Mouse (Mus musculus) thymus, postnatal 25 days (tissue): ENCODE results near the gene Dcn.

Source experiments
- DNase-seq: peaks from one replicate; pipeline ENCODE4 v3.0.0; 2022

Gene Dcn

DNA sequence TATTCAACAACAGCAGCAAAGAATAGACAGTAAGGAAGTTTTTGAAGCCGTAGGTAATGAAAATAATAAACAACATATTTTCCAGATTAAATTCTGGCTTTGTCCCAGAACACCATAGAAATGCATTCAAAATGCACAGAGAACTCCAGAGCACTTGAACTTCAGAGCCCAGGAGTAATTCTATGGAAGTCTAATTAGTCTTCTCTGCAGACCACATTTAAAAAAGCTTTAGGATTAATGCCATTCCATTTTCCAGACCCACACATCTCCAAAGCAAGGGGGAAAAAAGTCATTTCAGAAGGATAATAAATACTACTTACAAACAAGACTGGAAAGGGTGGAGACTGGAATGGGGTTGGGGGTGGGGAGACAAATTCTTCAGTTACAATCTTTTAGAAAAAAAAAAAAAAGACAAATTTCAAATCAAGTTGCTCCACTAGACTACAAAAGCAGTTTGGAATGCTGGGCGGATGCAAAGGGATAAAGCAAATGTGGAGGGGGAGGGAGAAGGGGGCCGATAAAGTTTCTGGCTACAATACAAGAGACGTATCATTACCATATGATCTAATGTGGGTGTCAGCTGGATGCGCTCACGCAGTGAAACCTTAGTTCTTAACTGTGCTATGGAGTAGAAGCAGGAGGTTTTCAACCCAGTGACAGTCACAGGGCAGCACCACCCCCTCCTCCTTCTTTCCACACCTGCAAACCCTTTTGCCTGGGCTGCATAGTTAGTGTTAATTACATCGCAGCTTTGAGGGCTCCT is at the start of gene Dcn:
Gene Dcn, plus strand, starts transcription at position 606 of the 763 bp plus-strand sequence.
- DNase-seq = no peak

DNA sequence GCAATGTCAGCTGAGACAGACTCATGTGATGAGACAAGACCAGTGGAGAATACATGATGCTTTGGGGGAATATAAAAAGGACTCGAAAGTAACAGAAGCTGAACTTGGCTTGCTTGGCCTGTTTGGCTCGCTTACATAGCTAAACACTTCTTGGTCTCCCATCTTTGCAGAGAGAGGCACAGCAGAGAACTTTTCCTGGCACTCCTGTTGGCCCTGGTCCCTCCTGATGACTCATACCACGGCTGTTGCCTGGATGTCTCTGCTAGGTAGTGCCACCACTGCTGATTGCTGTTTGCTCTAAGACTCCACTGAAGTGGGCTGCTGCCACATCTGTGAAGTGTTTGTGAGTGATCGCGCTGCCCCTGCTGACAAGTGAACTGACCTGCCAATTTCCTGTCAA is 42.7 kb upstream of the Dcn start:
- no peak for DNase-seq

DNA sequence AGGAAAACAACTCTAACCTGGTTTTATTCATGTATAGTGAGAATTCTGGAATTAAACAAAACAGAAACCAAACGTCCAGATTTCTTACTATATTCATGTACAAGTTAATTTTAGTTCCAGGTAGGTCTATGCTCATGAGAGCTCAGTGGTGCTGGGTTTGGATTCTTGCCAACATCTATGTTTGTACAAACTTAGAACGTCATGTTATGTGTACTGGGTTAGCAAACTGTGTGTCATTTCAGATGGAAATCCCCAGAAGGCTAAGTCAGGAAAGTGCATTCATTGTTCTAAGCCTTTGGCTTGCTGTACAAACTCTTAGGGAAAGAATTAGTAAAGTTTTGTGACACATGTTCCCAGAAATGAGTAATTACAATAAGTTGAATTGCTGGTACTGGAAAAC is 37.1 kb upstream of the Dcn start:
- DNase-seq = no peak

DNA sequence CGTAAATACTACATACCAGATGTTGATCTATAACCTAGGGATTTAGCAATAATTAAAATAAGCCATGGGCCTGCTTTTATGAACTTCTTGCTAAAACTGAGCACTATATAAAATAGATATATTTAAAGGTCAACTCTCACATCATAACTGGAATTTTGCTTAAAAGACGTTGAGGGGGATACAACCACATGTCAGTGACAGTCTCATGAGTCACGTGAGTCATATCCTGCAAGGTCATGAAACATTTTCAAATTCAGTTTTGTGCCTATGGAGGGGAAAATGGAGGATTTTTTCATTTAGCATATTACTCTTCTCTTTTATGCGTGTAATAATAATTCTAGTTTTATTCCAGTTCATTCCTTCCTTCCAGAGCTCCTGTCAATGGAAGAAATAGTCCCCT is 32.9 kb upstream of the Dcn start:
- no peak for DNase-seq

DNA sequence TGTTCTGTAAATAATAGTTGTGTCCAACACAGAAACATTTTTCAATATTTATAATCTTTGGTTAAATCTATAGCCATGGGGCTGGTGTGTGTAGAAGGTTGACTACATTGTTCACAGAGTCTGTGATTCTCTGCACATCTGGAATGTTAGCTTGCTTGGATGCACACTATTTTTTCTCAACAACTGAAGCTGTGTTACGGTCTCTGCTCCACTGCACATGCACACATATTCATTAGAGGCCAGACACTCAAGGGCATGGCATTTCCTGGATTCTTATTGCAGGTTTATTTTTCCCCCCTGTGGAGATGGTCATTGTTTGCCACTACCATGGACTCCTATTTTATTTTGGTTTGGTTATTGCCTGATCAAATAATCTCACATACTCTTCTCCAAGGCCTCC is 26.5 kb upstream of the Dcn start:
- DNase-seq = no peak

DNA sequence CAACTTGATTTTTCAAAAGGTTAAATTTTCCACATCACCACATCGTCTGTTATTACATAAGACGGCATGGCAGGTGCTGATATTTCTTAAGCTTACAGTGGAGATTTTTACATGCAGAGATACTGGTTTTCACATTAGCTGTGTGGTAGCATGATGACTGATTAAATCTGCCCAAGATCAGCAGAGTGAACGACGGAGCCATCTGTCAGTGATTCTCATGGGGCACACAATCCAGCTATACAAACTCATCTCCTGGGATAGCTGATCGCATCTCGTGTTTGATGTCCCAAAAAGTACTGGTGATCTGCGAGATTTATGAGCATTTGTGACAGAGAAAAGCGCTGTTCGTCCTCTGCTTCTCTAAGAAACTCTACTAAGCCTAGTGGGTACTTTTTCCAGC is 25.9 kb upstream of the Dcn start:
- DNase-seq = no peak

DNA sequence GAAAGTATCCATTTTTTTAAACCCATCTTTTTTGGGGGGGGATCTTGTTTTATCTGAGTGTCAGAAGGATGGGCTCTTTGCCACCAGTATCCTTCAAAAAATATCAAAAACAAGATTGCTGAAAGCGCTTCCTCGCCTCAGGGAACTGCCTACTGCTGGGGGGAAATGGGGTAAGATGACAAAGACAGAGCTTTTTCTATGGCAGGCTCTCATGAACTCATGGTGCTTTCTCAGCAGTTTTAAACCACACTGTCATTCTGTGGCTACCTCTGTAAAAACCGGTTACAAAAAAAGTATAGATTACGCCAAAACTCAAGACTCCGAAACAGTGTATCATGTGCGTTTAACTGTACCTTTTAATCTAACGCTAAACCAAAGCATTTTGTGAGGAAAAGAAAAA is 22.4 kb upstream of the Dcn start:
- DNase-seq = no peak

DNA sequence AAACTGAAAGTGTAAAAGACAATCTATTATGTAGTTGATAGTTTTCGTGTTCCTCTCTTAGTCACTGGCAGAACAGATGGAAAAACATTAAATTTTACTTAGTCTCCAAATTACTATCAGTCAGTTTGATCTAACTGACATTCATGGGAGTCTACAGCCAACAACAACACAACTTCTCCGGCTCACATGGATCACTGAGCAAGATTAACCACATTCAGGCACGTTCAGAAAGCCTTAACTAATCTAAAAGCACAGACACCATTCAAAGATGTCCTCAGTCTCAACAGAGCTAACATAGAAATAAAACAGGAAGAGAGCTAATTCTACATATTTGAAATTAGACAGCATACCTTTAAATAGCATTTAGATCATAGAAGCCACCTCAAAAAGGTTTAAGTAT is 12.6 kb upstream of the Dcn start:
- DNase-seq = no peak

DNA sequence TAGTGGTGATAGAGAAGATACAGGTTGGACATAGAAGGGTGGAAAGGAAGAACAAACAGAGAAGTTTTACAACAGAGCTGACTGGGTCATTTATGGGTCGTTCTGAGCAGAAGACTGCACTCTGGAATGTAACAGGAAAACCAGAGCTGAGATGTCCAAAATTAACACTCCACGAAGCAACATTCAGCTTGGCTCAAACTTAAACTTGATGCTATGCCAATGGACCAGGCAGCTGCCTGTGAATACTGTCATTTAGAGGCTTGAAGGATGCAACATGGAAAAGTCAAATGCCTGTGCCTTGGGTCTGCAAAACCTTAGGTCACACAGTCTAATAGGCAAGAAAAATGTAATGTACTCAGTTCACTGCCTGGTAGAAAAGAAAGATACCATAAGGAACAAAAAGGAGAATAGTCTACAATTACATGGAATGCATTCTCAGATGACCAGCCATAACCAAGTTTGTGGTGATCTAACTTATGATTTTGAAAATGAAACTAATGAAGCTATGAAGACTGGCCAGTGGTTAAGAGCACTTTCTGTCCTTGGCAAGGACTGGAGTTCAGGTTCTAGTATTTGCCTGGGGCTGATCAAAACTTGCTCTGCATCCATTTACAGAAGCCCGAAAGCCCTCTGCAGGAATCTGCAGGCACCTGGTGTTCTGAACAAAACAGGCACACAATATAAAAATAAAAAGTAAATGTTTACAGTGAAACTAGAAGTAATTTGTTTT is 9.8 kb upstream of the Dcn start:
- no peak for DNase-seq

DNA sequence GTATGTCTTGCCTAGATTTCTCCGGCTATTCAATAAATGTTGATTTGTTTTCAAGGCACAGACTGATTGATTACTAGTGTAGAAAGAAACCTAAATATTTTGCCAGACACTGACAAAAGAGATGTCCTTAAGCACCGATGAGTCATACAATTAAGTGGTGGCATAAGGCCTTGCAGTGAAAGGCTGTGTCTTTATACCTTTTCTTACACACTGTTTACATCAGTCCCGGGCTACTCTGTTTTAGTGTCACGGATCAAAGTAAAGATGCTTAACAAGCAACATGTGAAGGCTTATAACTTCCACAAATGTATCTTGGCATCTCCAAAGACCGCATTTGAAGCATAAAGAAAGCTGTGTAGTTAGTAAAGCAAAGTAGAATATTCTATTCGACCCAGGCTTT is 3.9 kb upstream of the Dcn start:
- no peak for DNase-seq

DNA sequence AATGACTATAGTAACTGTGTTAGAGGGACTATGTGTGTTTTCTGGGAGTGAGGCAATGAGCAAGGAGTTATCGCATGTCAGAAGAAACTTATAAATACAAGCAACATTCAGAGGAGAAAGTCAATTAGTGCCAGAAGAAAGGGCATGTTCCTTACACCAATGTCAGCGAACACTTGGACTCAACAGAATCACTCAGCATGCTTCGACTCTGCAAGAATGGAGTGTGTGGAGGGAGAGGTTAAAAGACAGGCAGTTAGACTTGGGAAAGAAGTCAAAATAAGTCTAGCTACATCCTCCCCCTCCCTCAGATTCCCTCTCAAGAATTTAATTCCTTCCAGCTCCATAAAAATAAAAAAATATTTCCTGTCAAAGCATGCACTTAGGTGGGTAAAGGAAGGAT is 1.1 kb upstream of the Dcn start:
- no peak for DNase-seq

DNA sequence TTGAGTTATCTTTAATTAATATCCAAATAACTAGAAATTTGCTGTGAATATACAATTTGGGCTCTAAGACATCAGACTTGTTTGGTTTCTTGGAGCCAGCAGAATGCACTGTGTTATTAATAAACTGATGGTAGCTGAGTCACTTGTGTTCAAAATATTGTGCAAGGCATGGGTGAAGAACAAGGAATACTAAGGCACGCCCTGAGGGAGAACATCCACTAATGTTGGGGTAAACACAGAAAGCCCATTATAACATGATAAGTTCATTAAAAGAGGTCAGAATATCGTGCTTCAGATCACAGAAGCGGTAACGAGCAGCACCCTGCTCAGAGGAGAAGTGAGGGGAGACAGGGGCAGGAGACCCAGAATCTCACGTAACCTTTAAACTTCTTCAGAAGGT is 2.7 kb downstream of the Dcn start:
- no peak for DNase-seq

DNA sequence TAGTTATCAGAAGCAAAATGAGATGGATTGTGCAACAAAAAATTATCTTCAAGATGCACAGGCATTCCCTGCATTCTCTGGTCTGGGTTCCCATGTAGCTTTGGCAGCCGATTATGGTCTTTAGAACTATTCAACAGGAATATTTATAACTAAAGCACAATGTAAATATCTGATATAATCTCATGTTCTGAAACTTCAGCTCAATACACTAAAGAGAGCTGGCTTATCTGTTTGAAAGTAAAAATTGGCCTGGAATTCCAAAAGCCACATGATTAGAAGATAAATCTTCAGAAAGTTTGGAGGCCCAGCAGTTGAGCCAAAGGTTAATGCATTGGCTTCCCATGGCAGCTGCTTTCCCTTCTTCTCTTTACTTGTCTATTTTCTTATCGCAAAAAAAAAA is 4.6 kb downstream of the Dcn start:
- DNase-seq = no peak

DNA sequence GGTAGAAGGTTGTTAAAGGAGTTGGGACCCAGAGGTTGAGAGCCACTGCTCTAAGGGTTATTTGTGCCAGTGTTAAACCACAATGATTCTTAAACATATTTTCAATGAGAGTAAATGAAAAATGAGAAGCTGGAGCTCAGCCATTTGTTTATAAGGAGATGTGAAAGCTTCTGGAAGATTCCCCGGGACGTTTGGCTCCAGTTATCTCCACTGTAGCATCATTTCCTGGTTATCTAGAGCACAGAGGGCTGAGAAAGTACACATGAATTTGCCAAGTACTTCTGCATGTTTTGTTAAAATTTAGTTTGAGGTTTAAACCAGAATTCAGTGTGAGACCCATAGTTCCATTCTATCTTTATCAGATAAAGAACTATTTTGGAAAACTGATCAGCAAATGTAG is 5.7 kb downstream of the Dcn start:
- DNase-seq = no peak

DNA sequence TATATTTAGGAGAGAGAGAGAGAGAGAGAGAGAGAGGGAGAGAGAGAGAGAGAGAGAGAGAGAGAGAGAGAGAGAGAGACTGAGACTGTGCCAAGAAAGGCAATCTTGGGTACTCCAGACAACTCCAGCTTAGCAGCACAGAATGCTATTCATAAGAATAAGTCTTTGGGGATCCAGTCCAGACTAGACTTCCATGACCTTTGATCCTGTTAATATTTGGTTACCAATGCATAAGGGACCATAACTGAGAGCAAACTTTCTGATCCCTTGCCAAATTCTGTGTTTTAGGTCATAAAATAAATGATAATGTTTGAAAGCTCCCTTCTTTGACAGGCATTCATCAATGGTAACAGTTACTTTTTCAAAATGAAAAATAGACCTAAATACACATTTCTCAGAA is 6.7 kb downstream of the Dcn start:
- DNase-seq = no peak

DNA sequence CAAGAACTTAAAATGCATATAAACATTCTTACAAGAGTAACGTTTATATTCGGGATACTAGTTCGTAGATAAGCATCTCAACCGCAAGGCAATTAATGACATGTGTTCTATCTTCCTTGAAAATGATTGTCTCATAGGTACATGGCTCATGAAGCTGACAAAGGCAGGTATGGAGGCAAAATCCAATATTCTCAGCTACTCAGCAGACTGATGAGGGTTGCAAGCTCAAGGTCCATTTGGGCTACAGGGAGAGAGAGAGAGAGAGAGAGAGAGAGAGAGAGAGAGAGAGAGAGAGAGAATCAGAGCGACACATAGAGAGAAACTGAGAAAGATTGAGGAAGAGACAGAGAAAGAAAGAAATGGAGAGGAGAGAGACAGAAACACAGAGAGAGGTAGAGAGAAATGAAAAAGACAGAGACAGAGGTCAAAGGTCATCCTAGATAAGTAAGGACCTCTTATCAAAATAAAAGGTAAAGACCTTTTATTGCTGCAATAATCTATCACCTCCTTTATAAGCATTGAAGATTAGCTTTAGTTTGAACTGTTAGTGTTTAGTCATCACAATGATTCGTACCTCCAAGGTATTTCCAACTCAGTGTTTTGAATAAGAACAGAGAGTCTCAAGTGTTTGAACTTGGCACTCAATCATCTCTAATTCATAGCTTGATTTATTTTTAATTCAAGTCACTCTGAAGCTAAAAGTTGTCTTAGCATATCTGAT is 8.0 kb downstream of the Dcn start:
- DNase-seq = no peak

DNA sequence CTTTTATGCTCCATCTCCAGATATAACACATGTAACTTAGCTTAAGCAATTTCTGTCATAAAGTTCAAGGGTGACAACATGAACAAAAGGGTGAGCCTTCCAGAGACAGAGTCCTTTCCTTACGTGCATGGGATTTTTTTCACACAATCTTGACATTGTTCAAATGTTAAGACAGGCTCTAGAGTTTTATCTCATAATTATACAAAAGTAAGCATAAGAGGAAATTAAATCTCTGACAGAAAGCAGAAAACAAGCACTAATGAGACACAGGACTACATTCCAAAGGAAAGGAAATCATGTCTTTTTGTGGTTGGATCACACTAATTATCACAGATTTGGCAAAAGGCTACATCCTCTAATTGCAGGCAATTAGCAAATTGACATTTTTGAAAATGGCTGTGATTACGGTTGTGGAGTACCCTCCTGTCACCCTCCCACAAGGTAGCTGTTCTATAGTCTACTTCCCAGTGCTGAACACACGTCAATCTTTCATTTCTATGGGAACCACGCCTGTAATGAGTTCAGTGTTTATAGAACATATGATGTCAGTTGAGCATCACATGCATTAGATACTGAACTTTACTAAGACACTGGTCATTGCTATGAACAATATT is 13.1 kb downstream of the Dcn start:
- no peak for DNase-seq

DNA sequence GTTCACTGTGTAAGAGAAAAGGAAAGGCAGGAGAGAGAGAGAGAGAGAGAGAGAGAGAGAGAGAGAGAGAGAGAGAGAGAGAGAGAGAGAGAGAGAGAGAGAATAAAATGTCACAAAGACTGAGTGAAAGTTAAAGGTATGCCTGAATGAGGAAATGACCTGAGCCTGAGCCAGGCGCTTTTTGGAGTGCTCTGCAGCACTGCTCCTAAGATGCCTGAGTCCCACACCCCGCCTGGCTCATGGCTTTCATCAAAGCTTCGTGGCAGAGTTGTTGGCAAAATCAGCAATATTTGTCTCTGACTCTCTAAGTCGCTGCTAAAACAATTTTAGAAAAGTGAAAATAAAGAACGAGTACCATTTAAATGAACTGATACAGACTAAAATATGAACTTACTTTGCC is 18.2 kb downstream of the Dcn start:
- no peak for DNase-seq

DNA sequence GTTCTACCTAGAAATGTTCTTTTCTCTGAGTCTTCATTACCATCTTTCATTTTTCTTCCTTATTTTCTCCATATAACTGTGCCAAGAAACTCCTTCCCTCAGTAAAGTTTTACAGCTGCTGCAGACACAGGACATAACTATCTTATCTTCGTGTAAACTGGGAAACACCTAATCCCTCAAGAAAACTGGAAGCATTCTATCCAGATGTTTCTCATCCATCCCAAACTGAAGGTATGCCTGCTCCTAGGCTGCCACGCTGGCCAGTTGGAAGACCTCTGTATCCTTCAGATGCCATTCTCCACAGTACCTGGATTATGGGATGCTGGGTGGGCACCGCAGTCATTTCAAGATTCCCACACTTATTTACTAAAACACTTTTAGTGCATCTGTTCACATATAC is 44.0 kb downstream of the Dcn start:
- no peak for DNase-seq

DNA sequence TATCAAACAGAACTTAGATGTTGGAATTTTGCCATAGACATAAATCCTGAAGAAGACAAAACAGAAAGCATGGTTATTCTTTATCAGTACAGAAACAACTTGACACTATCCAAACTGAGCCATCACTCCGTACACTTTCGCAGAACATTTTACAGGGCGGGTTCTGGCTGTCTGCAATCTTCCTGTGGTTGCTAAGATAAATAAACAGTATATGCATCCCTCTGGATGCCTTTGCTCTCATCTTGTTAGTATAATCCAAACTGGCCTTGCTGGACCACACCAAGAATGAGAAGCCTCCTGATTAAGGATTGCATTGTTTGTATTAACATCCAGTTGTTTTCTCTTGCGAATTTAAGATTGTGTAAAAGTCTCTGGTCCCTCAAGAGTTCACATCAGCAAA is 56.3 kb downstream of the Dcn start:
- DNase-seq = no peak

DNA sequence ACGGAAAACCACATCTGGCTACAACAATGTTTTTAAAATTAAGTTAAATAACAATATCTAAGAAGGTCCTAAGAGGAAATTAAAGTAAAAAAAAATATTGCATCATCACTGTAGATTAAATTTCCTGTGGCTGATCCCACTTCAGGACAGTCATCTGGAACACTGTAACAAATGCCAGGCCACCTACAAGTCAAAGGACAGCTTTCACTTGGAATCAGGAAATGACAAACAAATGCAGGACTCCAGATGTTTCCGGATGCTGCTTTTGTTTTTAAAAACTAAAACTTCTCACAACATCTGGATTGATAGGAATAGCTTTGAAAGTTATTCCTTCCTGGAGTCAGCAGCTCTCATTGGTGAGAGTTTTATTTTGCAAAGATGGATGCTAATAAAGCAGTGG is 57.5 kb downstream of the Dcn start:
- DNase-seq = no peak

DNA sequence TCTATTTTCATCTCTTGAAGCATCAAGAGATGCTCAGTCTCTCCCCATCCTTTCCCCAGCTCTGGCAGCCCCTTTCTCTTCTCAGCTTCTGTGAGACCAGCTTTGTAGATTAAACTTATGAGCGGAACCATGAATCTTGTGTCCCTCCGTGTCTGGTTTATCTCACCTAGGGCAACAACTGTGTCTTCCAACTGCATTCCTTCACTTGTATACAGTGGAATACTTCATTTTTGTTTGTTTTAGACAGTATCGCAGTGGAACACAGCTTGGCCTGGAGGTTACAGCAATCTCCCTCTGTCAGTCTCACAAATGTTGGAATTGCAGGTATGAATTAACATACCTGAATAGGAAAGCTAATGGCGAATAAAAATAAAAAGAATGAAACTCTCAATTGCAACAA is 58.8 kb downstream of the Dcn start:
- DNase-seq = no peak

DNA sequence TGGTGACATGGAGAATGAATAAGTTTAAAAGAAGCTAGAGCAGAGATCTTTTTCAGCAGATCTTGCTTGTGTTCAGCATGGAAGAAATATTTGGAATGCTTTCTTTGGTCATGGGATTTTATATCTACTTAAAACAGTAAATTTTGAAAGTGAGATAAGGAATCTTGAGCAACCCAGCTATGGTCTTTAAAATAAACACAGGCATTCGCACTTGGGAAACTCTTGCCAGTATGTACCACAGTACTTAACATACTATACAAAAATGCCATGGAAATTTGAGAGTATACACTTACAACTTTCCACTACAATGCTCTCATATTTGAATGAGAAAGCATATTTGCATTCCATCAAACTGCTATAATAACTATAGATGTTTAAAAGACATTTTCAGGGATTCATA is 68.3 kb downstream of the Dcn start:
- DNase-seq = no peak
